Mouse (Mus musculus) cerebellum, adult 2 months (tissue): ENCODE measurements around the gene Lrp5. TPM values are rescaled to one million over a fixed set of nuclear protein-coding genes. Genes with fewer than 3 reads are reported as not detected.

Source experiments
- DNase-seq, 2 experiments: peaks; one replicate each; pipeline ENCODE4 v3.0.0; 2021
- H3K27ac ChIP-seq: fragments of 200-500 bp; 2 replicates; pipeline ENCODE4 v1.5.1; 2012; ENCODE audit warnings: low read length, control low read depth, inconsistent platforms; ENCODE audit not compliant: insufficient read depth
- H3K27me3 ChIP-seq: fragments of 200-500 bp; 2 replicates; pipeline ENCODE4 v1.6.1; 2012; ENCODE audit warnings: inconsistent platforms, mild to moderate bottlenecking, low read length, moderate library complexity; ENCODE audit not compliant: control insufficient read depth, insufficient read depth
- H3K4me1 ChIP-seq: fragments of 200-500 bp; 2 replicates; pipeline ENCODE4 v1.6.1; 2011; ENCODE audit warnings: low read length; ENCODE audit not compliant: control insufficient read depth, insufficient read depth
- H3K4me3 ChIP-seq: fragments of 200-500 bp; replicated peaks from 2 replicates; pipeline ENCODE3; 2011; ENCODE audit warnings: mild to moderate bottlenecking, low read depth, low read length, control low read depth; ENCODE audit not compliant: insufficient read depth
- CTCF ChIP-seq: fragments of 200-500 bp; IDR thresholded peaks from 2 replicates; pipeline ENCODE4 v1.5.1; 2011; ENCODE audit warnings: low read depth, mild to moderate bottlenecking, control low read depth, low read length, moderate library complexity, borderline replicate concordance; ENCODE audit not compliant: insufficient read depth
- POLR2A ChIP-seq: fragments of 200-500 bp; IDR thresholded peaks from 2 replicates; pipeline ENCODE4 v1.6.1; 2011; ENCODE audit warnings: low read length, control low read depth, borderline replicate concordance; ENCODE audit not compliant: insufficient read depth
- whole genome bisulfite sequencing: fragments of 180-500 bp; shearing (Covaris S2); methylation state at CpG from one replicate; pipeline ENCODE4 v1.1.7; 2018; 5-methylcytosine and 5-hydroxymethylcytosine counted together
- polyA plus RNA-seq: library from polyadenylated mRNA; depleted of rRNA; stranded (reverse); fragments of >200 nt; gene quantifications from 2 replicates; pipeline ENCODE4 v1.2.3, GENCODE M21; 2012

The Lrp5 gene
- polyA plus RNA-seq, 1 experiment, result 3.8 TPM

DNA sequence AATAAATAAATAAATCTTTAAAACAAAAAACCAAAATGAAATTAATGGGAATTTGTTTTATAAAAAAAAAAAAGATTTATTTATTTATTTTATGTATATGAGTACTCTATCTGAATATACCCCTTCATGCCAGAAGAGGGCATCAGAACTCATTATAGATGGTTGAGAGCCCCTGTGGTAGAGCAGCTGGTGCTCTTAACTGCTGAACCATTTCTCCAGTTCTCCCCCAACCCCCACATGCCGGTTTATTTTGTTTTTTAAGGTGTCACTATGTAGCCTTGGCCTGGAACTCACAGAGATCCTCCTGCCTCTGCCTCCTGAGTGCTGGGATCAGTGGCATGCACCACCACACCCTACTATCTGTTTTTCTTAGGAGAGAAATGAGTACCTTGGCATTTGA lies 19.9 kb upstream of the Lrp5 start:
- Histone ChIP-seq H3K4me3 (no peak overlapping the region), H3K27me3 (no peaks in the 10 kb centered on the region), H3K4me1 (peaks cover 9% of the 10 kb centered on the region; the same call in 1 of the 2 replicates), H3K27ac (no peak overlapping the region)
- 23% methylated on average over 1 of the region's 1 CpGs for WGBS
- TF ChIP-seq POLR2A (no peak), CTCF (no peak)
- peak in 1 of 2 experiments; percentile 32 for DNase-seq

DNA sequence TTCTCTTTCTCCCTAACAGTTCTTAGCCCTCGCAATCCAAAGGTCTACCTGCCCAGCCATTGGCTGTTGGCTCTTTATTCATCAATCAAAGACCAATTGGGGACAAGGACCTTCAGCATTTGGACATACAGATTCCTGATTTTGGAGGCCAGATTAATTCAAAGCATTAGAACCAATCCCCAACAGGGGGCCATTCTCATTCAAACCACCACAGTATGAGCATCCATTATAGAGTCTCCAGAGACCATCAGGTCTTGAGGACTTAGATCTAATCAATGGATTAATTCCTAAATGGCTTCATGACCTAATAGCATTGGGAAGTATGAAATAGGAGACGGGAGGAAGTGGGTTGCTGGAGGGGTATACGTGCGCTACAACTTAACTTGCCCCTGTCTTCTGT lies 16.1 kb upstream of the Lrp5 start:
- Histone ChIP-seq H3K27ac (no peak overlapping the region), H3K4me1 (no peaks in the 10 kb centered on the region), H3K27me3 (no peaks in the 10 kb centered on the region), H3K4me3 (no peak overlapping the region)
- no peak for DNase-seq
- TF ChIP-seq POLR2A, result no peak
- no peak for TF ChIP-seq CTCF
- WGBS, result 93% methylated on average over 4 of the region's 4 CpGs

DNA sequence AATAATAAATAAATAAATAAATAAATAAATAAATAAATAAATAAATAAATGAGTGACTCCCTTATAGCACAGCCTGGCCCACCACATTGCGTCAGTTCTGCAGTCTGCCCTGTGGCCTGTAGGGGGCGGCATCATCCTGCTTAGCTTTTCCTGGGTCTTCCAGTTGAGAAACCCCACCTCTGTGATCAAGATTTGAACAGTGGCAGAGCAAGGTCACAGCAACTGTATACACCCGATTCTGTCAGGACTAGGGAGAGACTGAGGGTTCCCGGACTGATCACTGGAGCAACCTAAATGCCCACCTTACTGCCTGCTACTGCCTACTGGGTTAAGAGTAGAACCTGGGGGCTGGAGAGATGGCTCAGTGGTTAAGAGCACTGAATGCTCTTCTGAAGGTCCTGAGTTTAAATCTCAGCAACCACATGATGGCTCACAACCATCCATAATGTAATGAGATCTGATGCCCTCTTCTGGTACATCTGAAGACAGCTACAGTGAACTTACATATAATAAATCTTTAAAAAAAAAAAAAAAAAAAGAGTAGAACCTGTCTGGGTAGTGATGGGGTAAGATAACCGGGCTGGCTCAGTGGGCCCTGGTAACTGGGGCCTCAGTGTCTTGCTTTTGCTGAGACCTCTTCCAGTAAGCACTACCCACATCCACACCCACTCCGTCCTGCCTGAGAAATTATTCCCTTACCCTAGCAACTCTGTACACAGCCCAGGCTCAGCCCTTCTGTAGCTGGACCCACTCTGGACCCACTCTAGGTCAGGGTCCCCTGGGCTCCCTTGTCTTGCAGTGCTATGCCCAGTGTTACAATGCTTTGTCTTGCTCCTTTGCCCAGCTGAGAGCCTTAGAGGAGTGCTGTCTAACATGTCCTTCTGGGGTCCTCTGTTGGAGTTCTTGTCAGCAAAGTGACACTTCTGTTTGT lies 13.4 kb upstream of the Lrp5 start:
- TF ChIP-seq POLR2A (no peak), CTCF (peak; percentile 79)
- peak; percentile 77 to 85 for DNase-seq
- H3K4me3 ChIP-seq, result no peak overlapping the region
- 33% methylated on average over 6 of the region's 6 CpGs for WGBS
- no peaks in the 10 kb centered on the region for H3K27me3 ChIP-seq
- H3K27ac ChIP-seq, result no peak overlapping the region
- no peaks in the 10 kb centered on the region for H3K4me1 ChIP-seq

DNA sequence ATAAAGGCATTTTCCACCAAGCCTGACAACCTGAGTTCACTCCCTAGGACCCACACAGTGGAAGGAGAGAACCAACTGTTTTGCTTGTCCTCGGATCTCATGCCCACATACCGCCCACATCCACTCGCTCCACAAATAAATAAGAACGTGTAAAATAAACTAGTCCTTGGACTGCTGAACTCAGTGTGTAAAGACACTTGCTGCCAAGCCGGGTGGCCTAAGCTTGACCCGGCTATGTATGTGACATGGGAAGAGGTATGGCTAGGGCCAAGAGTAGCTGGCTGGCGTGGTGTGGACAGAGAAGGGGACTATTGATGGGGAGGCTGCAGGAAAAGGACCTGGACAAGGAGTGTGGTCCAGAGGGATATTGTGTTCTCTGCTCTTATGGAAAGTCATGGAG lies 11.7 kb upstream of the Lrp5 start:
- no peaks in the 10 kb centered on the region; the same call in 1 of the 2 replicates for H3K4me1 ChIP-seq
- H3K4me3 ChIP-seq, result no peak overlapping the region
- TF ChIP-seq CTCF, result no peak
- no peak for TF ChIP-seq POLR2A
- 86% methylated on average over 7 of the region's 7 CpGs for WGBS
- DNase-seq, result no peak
- no peaks in the 10 kb centered on the region for H3K27me3 ChIP-seq
- no peak overlapping the region for H3K27ac ChIP-seq

DNA sequence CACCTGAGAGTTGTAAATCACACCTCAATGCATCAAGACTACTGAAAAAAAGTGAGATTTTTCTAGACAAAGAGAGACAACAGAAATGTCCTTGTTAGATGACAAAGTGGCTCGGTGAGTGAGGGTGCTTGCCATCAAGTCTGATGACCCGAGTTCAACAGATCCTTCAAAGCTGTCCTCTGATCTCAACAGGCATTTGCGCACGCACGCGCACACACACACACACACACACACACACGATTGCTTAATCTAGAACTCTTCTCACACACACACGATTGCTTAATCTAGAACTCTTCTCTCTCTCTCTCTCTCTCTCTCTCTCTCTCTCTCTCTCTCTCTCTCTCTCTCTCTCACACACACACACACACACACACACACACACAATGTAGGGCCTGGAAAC lies 9.6 kb upstream of the Lrp5 start:
- Histone ChIP-seq H3K4me1 (peaks cover 9% of the 10 kb centered on the region; the same call in 1 of the 2 replicates), H3K27ac (no peak overlapping the region), H3K4me3 (no peak overlapping the region), H3K27me3 (no peaks in the 10 kb centered on the region)
- no peak for TF ChIP-seq POLR2A
- no peak for TF ChIP-seq CTCF
- WGBS, result 92% methylated on average over 8 of the region's 8 CpGs
- no peak for DNase-seq

DNA sequence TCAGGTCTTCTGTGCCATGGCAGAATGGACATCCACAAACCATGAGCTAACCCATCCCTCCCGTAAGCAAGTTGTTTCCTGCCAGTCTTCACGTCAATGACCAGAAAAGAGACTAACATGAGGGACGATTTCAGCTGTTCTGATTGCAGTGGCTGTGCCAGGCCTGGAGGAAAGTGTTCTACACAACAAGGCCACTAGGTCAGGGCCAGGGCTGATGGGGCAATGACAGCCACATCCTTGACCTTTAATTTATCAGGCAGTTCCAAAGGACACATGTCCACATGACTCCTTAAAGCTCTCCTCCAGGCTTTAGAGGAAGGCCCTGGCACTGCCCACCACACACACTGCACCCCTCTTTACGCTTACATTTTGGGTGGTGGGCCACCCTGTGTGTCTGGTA lies 9.1 kb upstream of the Lrp5 start:
- Histone ChIP-seq H3K27ac (no peak overlapping the region), H3K4me3 (no peak overlapping the region), H3K4me1 (peaks cover 9% of the 10 kb centered on the region; the same call in 1 of the 2 replicates), H3K27me3 (no peaks in the 10 kb centered on the region)
- no peak for TF ChIP-seq CTCF
- no peak for TF ChIP-seq POLR2A
- no peak for DNase-seq
- 84% methylated on average over 4 of the region's 4 CpGs for WGBS

DNA sequence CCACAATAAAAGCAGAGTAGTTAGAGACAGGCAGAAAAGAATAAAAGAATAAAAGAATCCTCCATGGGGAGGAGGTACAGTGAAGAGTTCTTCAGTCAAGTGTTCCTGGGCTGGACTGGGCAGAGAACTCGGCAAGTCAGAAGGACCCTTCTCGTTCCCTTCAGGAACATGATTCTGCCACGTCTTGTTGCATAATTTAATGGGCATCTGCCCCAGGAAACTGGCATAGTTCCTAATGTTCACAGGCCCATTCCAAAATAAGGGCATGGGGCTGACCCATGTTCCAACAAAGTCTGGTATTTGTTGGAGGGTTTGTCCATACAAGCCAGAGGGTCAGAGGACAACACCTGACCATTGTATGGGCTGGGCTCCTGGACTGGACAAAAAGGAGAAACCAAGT lies 8.6 kb upstream of the Lrp5 start:
- Histone ChIP-seq H3K4me3 (no peak overlapping the region), H3K4me1 (peaks cover 9% of the 10 kb centered on the region; the same call in 1 of the 2 replicates), H3K27me3 (no peaks in the 10 kb centered on the region), H3K27ac (no peak overlapping the region)
- no peak for TF ChIP-seq CTCF
- no peak for TF ChIP-seq POLR2A
- DNase-seq, result no peak
- WGBS, result 22% methylated on average over 3 of the region's 3 CpGs

DNA sequence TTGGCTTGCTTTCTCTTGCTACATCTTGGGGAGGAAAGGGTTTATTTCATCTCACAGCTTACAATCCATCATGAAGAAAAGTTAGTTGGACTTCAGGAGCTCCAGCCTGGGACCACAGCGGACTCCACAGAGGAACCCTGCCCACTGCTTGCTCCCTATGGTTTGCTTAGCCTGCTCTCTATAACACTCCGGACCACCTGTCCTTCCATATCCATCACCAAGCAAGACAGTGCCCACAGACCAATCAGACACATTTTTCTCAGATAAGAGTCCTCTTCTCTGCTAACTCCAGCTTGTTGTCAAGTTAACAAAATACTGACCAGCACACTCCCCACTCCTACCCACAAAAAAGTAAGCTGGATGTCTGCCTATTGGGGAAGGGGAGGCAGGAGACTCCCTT lies 8.1 kb upstream of the Lrp5 start:
- TF ChIP-seq CTCF (no peak), POLR2A (no peak)
- Histone ChIP-seq H3K4me3 (no peak overlapping the region), H3K4me1 (peaks cover 9% of the 10 kb centered on the region; the same call in 1 of the 2 replicates), H3K27me3 (no peaks in the 10 kb centered on the region), H3K27ac (no peak overlapping the region)
- 94% methylated on average over 2 of the region's 2 CpGs for WGBS
- DNase-seq, result no peak
